Mouse (Mus musculus): Measurements from ENCODE around the gene Cnih1.

DNA sequence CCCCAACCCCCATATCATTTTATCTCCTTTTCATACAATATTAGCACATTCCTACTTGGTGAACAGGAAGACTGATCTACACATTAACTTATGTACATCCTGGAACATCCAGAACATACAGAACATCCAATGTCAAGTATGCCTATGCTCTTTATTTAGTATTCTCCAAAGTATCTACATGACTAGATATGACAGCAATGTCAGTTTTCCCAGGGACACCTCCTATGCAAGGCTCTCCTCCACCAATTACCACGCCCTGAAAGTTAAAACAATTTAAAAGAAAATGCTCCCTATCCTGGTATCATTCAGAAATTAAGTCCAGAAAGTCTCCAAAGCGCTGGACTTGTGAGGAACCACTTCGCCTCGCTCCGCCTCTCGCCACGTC, 28.2 kb downstream of the Cnih1 start:
- TF ChIP-seq CTCF (IDR thresholded peaks at IDR 0.05; ENCODE audit: control insufficient read depth, insufficient read depth, insufficient read length): no peak
- no peak for TF ChIP-seq USF1 (IDR thresholded peaks at IDR 0.05; ENCODE audit: low read depth)
- TF ChIP-seq MAX (IDR thresholded peaks at IDR 0.05): no peak
